Mouse (Mus musculus) cortical plate, adult 2 months (tissue): Measurements from ENCODE around the gene Arhgap40. TPM values are rescaled to one million over a fixed set of nuclear protein-coding genes. Genes with fewer than 3 reads are reported as not detected.

Source experiments
- H3K27ac ChIP-seq: fragments of 200-500 bp; 2 replicates; pipeline ENCODE4 v1.5.1; 2012; ENCODE audit warnings: low read length, control low read depth, inconsistent platforms; ENCODE audit not compliant: insufficient read depth
- H3K4me1 ChIP-seq: fragments of 200-500 bp; 2 replicates; pipeline ENCODE4 v1.6.1; 2011; ENCODE audit warnings: low read length; ENCODE audit not compliant: control insufficient read depth, insufficient read depth
- H3K4me3 ChIP-seq: fragments of 200-500 bp; 2 replicates; pipeline ENCODE4 v1.5.1; 2011; ENCODE audit warnings: mild to moderate bottlenecking, low read length, control low read depth; ENCODE audit not compliant: insufficient read depth
- CTCF ChIP-seq: fragments of 200-500 bp; IDR thresholded peaks from 2 replicates; pipeline ENCODE4 v1.5.1; 2011; ENCODE audit warnings: mild to moderate bottlenecking, control low read depth, low read length; ENCODE audit not compliant: insufficient read depth; ENCODE audit errors: extremely low read depth
- POLR2A ChIP-seq: fragments of 200-500 bp; IDR thresholded peaks from 2 replicates; pipeline ENCODE4 v1.6.1; 2011; ENCODE audit warnings: mild to moderate bottlenecking, low read length, control low read depth; ENCODE audit not compliant: insufficient read depth; ENCODE audit errors: extremely low read depth
- polyA plus RNA-seq: library from polyadenylated mRNA; depleted of rRNA; stranded (reverse); fragments of >200 nt; gene quantifications from 2 replicates; pipeline ENCODE4 v1.2.3, GENCODE M21; 2012

Arhgap40 gene
- polyA plus RNA-seq, 1 experiment = 1.3 TPM

GRCm38 (mm10) chr2:158541286-158541685, 28.7 kb downstream of the Arhgap40 start:
- H3K27ac ChIP-seq = no peak overlapping the region
- no peaks in the 10 kb centered on the region for H3K4me1 ChIP-seq
- TF ChIP-seq CTCF = no peak
- no peak for TF ChIP-seq POLR2A
- H3K4me3 ChIP-seq = no peak overlapping the region

- H3K4me1 ChIP-seq = no peaks in the 10 kb centered on the region
- TF ChIP-seq POLR2A = no peak
- TF ChIP-seq CTCF = no peak
- no peak overlapping the region for H3K27ac ChIP-seq
- H3K4me3 ChIP-seq = no peak overlapping the region
Observed at GRCm38 (mm10) chr2:158545266-158545665, 32.7 kb downstream of the Arhgap40 start.

- H3K27ac ChIP-seq = no peak overlapping the region
Observed at GRCm38 (mm10) chr2:158546751-158547150, 34.2 kb downstream of the Arhgap40 start.

DNA sequence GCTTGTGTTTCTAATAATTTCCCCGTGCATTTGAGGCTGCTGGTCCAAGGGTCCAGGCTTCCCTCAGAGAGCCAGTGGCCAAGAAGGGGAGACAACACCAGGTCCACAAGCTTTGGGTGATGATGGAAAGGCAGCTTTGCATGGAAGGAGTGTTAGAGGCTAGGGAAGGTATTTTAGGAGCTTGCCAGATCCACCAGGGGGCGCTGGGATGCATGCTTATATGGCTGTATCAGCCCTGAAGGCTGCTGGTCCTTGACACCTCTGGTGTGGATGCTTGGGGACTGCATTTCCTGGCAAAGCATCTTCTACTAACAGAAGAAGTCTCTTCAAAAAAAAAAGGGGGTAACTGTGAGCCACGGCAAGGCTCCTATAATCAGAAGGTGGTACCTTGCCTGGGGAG, 37.5 kb downstream of the Arhgap40 start:
- Histone ChIP-seq H3K27ac (no peak overlapping the region), H3K4me3 (no peak overlapping the region), H3K4me1 (no peaks in the 10 kb centered on the region)
- TF ChIP-seq CTCF (peak; percentile 77), POLR2A (no peak)

More at GRCm38 (mm10) chr2:158546751-158547150, 34.2 kb downstream of the Arhgap40 start:
- H3K4me3 ChIP-seq = no peak overlapping the region
- TF ChIP-seq CTCF (peak; percentile 71), POLR2A (no peak)
- H3K4me1 ChIP-seq = no peaks in the 10 kb centered on the region

- H3K4me1 ChIP-seq = no peaks in the 10 kb centered on the region
- H3K4me3 ChIP-seq = no peak overlapping the region
- TF ChIP-seq CTCF (no peak), POLR2A (no peak)
- no peak overlapping the region for H3K27ac ChIP-seq
Observed at GRCm38 (mm10) chr2:158554366-158554765, 41.8 kb downstream of the Arhgap40 start.

GRCm38 (mm10) chr2:158555252-158555651, 42.7 kb downstream of the Arhgap40 start:
- no peak overlapping the region for H3K27ac ChIP-seq
- H3K4me3 ChIP-seq = no peak overlapping the region
- no peaks in the 10 kb centered on the region for H3K4me1 ChIP-seq
- TF ChIP-seq POLR2A (no peak), CTCF (no peak)

- Histone ChIP-seq H3K4me1 (no peaks in the 10 kb centered on the region), H3K27ac (no peak overlapping the region), H3K4me3 (peak overlapping the region; percentile 14; the same call in 1 of the 2 replicates)
- no peak for TF ChIP-seq POLR2A
- no peak for TF ChIP-seq CTCF
Observed at GRCm38 (mm10) chr2:158555812-158556211, 43.2 kb downstream of the Arhgap40 start.

DNA sequence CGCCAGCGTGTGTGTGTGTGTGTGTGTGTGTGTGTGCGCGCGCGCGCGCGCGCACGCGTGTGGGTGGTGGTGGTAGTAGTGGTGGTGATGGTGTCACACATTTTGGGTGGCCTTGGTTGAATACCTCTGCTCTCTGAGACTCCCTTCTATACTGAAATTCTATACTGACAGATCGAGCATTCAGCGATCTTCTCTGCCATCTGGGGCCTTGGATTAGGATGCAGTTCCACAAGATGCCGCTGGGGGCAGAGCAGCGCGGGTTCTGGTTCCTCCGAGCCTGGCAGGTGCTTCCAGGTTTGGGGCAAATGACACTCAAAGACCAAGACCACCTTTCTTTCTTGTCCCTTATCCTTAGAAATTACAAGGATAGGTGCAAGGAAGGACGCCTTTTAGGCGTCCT, 43.6 kb downstream of the Arhgap40 start:
- Histone ChIP-seq H3K4me3 (peak overlapping the region; percentile 14; the same call in 1 of the 2 replicates), H3K4me1 (no peaks in the 10 kb centered on the region), H3K27ac (no peak overlapping the region)
- TF ChIP-seq CTCF (peak; percentile 80), POLR2A (no peak)

DNA sequence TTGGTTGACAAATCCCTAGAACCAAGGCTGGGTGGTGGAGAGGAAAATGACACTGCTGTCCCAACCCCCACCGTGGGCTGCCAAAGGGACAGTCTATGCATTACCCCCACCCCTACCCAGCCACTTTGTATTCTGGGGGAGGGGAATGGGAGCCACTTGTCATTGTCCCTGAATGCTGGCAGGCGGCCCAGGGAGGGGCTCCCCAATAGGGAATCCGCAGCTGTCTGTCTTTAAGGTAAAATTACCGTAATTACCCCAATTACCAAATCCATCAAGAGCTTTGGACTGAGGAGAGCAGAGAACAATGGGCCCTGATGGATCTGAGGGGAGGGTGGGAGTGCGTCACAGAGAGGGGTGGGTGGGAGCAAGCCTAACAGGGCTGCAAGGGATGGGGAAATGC, 44.2 kb downstream of the Arhgap40 start:
- TF ChIP-seq CTCF (no peak), POLR2A (no peak)
- no peaks in the 10 kb centered on the region for H3K4me1 ChIP-seq
- H3K4me3 ChIP-seq = no peak overlapping the region
- H3K27ac ChIP-seq = no peak overlapping the region

DNA sequence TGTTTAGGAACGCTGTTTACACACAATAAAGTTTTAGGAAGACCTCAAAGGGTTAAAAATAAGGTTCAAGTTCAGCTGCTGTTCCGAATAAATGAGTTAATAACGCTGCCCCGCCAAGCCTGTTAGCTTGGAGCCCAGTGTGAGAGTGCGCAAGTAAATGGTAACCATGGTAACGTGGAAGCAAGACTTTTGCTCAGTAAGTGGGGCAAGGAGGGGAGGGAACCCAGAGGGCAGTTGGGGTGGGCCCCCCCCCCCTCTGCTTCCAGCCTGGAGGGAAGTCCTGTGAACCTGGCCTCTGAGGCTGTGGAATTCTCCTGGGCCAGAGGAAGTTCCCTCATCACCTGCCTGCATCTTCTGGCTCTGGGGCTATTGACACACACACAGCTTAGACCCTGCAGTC, 47.3 kb downstream of the Arhgap40 start:
- H3K4me1 ChIP-seq = no peaks in the 10 kb centered on the region
- no peak overlapping the region for H3K27ac ChIP-seq
- TF ChIP-seq CTCF = no peak
- TF ChIP-seq POLR2A = no peak
- H3K4me3 ChIP-seq = no peak overlapping the region

DNA sequence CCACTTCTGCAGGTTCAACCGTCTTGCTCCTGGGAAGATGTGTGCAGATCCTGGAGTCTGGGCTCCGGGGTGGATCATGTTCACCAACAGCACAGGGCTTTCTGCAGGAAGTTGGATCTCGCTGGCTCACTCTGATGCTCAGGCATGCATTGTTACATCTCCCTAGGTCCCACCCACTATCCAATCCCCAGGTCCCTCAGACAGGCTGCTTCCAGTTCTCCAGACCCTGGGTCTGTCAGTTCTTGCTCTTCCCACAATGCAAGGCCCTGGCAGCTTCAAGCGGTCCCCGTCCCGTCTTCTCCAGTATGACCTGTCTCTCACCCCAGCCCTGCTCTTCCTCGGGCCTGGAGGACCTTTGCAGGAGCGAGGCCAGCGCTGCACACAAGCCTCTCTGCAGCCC, 48.2 kb downstream of the Arhgap40 start:
- Histone ChIP-seq H3K4me3 (no peak overlapping the region), H3K27ac (no peak overlapping the region), H3K4me1 (no peaks in the 10 kb centered on the region)
- TF ChIP-seq CTCF (no peak), POLR2A (no peak)
